8 mouse cellular contexts compared by ENCODE assay signal in genomic region chr5:122263933-122264905, GRCm38 (mm10). TPM values are rescaled to one million over a fixed set of nuclear protein-coding genes. Genes with fewer than 3 reads are reported as not detected.
DNase-seq lines count a peak whose midpoint lies in the region; ATAC-seq lines count a peak whose summit lies in the region.

Tctn1 (minus strand) TSS chr5:122264460.

- peak within 1 kb of the TSS; percentile 76 for H3K27ac ChIP-seq in hindbrain, embryonic 15.5 days (replicated peaks)
- H3K27ac ChIP-seq in macrophage = peak within 1 kb of the TSS; percentile 32

- WGBS in hindbrain, embryonic 15.5 days = 2% methylated on average over 49 of the region's 49 CpGs
- 1% methylated on average over 47 of the region's 49 CpGs for WGBS in macrophage (ENCODE audit: missing documents)

- H3K4me2 ChIP-seq in hindbrain, embryonic 15.5 days = peak within 1 kb of the TSS; percentile 72

- peak; percentile 87 for DNase-seq in T-cell, adult 2 months (ENCODE audit: low spot score)
- DNase-seq in cerebellum, postnatal 36 days = peak; percentile 81 to 89
- DNase-seq in frontal cortex, postnatal 36 days (ENCODE audit: low spot score in 2 of 2) = peak; percentile 75 to 76
- peak; percentile 73 for DNase-seq in left cerebral cortex, adult 11 months (ENCODE audit: low spot score)
- peak; percentile 90 for DNase-seq in right cerebral cortex, adult 18-20 months
- DNase-seq in urinary bladder, postnatal 10 days (ENCODE audit: low spot score) = peak; percentile 71

- H3K4me3 ChIP-seq in hindbrain, embryonic 15.5 days = peak within 1 kb of the TSS; percentile 80
- H3K4me3 ChIP-seq in macrophage (ENCODE audit: inconsistent target) = peak within 1 kb of the TSS; percentile 62

- no peaks in the 10 kb centered on the region for H3K27me3 ChIP-seq in hindbrain, embryonic 15.5 days

- H3K79me2 ChIP-seq in macrophage (ENCODE audit: inconsistent target) = no peaks in the 10 kb centered on the region; the same call in 1 of the 2 replicates

- peak within 1 kb of the TSS; percentile 76 for H3K9ac ChIP-seq in hindbrain, embryonic 15.5 days

- H3K9me3 ChIP-seq in hindbrain, embryonic 15.5 days = no peaks in the 10 kb centered on the region

- H3K4me1 ChIP-seq in hindbrain, embryonic 15.5 days (replicated peaks) = peaks cover 23% of the 10 kb centered on the region

- peak; percentile 98 for ATAC-seq in hindbrain, embryonic 15.5 days (ENCODE audit: low FRiP score, low read depth)

- peaks cover 2% of the 10 kb centered on the region; the same call in 1 of the 2 replicates for H3K36me3 ChIP-seq in hindbrain, embryonic 15.5 days
- H3K36me3 ChIP-seq in macrophage (ENCODE audit: inconsistent target) = no peaks in the 10 kb centered on the region; the same call in 1 of the 2 replicates

RNA-seq across cellular contexts. Expression of gene Tctn1, which starts in this region (rescaled TPM):
- polyA plus RNA-seq in hindbrain, embryonic 15.5 days (2015; fragmentation: Nextera tagmentation; extraction: Ambion mirVana) = 5.1 and 5.3 TPM in 2 replicates
- 10 to 100 TPM in 23 of 26 experiments, 1 to 10 TPM in 3; 4.6 to 48.1 (median 31.1) TPM for total RNA-seq in macrophage (2018; cell fraction: chromatin; rRNA removed)
- total RNA-seq in macrophage (2018; cell fraction: cytosol; rRNA removed) = 1 to 10 TPM; 1.7 to 7.0 (median 3.1) TPM
- total RNA-seq in macrophage (2018; cell fraction: nucleus; rRNA removed) = 10 to 100 TPM in 22 of 26 experiments, 1 to 10 TPM in 4; 6.9 to 42.0 (median 23.9) TPM
- 2.9 to 4.4 TPM (median 3.9 TPM) in 3 replicates for polyA plus RNA-seq in macrophage (2018)

Comparison
In these comparisons a context has a peak if more than half of its experiments do, and no peak if none do; other contexts are left out.
1. Peak in every context shown above with its lines: DNase-seq, ATAC-seq, H3K4me3 ChIP-seq and H3K27ac ChIP-seq.